Mouse (Mus musculus): ENCODE results near the gene Laptm5.

Gene Laptm5

DNA sequence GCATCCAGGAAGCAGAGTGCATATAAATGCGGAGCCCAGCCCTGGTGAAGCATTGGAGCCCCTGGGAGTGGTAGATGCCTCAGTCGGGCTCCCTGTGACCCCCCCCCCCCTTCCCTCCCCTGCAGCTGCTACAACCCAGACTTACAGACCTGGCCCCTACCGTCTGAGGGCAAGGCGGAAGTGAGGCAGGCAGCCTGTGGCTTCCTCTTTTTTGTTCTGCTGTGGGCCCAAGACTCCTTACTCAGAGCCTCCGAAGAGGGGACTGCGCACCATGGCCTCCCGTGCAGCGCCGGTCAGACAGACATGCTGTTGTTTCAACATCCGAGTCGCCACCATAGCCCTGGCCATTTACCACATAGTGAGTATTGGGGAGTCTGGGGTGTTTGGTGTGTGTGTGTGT lies at the start of gene Laptm5:
Gene Laptm5, plus strand, starts transcription at position 49 of the 400 bp plus-strand sequence.
- DNase-seq (ENCODE audit: low spot score) = peak; percentile 54

DNA sequence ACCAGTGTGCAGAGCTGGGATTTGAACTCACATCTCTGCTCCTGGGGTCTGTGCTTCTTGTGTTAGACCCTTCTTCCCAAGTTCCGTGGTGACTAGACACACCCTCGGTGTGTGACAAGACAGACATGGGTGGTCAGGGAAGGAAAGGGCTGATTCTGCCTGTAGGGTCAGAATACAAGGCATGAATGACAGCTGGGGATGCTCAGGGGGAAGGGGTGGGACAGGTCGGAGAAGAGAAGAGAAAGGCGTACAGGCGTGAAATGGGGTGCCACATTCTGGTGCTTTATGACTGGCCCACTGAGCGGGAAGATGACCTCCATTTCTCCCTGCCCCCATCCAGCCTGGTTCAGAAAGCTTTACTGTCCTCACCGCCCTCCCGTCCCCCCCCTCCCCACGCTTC lies 47.5 kb upstream of the Laptm5 start:
- no peak for DNase-seq (ENCODE audit: low spot score)

DNA sequence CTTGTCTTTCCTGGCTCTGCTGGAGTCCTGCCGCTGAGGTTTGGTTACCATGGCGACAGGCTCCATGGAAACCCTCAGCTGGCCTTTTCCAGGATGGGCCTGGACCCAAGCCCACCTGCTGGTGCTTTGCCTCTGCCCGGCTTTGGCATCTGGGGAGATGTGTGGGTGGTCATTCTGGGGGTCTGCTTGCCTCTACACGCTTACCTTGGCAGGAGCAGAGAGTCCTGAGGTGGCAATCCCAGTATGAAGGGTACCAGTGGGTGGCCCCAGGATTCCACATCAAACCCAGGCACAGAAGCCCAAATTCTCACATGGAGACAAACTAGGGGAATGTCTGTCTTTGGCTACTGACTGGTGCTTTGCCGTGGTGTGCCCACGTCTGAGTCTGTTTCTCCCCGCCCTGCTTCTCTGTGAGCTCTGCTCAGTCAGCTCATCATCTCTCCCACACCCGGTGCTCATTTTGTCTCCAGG lies 47.0 kb upstream of the Laptm5 start:
- DNase-seq (ENCODE audit: low spot score) = no peak

DNA sequence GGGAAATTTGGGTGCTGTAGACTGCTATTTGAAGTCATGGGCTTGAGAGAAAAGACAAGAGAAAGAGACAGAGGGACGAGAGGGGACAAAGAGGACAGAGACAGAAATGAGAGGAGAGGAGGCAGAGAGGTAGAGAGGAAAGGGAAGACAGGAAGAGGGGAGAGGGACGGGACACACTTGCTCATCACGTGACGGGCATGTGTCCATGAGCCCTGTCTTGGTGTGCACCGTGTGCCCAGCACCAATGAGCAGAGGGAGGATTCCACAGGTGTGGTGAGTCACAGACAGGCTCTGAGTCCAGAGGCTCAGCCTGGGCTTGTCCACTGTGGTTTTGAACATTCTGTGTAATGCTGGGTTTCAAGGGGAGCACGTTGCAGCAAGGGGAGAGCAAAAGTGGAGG lies 45.0 kb upstream of the Laptm5 start:
- no peak for DNase-seq (ENCODE audit: low spot score)

DNA sequence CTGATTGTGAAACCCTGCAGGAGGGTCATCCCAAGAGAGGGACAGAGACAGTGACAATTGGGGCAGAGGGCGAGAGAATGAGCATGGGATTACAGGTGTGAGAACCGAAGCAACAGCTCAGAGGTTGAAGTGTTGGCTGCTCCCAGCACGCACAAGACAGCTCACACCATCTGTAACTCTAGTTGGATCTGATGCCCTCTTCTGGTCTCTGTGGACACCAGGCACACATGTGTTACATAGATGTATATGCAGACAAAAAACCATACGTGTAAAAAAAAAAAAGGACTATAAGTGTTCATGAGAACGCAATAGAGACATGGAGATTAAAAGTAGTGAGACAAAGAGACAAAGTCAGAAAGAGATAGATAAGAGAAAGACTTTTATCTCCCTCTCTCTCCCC lies 44.1 kb upstream of the Laptm5 start:
- DNase-seq (ENCODE audit: low spot score) = no peak

DNA sequence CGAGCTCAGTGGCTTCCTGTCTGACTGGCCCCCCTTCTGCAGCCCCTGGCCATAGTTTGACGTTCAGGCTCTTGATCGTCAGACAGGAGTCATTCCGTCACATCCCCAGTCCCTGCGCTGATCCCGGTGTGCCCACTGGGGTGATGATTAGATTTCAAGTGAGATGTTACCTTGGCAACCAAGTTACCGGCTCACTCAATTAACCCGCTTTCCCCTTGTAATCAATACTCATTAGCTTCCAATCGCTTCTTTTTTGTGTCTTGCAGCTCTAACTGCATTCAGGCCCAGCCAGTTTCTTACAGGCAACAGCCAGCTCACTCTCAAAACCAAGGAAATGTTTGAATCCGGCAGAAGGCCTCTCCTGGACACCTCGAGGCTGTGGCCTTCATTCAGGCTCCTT lies 40.5 kb upstream of the Laptm5 start:
- no peak for DNase-seq (ENCODE audit: low spot score)

DNA sequence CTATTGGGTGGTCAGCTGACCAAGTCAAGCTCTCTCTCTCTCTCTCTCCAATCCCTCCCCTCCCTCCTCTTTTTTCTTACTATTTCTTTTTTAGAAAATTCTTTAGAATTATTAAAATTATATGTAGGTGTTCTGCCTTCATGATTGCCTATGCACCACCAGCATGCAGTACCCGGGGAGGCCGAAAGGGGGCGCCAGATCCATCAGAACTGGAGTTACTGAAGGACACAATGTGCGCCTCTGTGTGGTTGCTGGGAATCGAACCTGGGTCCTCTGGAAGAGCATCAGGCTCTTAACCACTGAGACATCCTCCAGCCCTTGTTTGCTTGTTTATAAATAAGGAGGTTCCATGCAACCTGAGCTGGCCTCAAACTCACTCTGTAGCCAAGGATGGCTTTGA lies 39.5 kb upstream of the Laptm5 start:
- no peak for DNase-seq (ENCODE audit: low spot score)

DNA sequence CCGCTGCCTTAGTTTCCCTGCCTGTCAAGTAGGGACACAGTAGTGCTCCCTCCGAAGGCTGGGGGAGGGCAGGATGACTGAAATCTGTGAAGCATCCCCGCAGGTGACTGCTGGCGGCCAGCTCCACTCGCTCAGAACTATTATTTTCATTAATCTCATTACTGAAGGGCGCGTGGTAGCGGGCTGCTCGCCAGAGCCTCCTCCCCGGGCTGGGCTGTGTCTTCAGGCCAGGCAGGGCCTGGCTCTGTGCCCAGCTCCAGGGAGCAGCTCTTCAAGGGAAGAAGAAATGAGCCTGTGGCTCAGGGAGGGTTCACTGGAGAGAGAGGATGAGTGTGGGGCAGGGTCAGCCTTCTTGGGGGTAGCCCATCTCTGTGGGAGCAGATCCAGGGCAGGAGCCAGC lies 38.3 kb upstream of the Laptm5 start:
- no peak for DNase-seq (ENCODE audit: low spot score)

DNA sequence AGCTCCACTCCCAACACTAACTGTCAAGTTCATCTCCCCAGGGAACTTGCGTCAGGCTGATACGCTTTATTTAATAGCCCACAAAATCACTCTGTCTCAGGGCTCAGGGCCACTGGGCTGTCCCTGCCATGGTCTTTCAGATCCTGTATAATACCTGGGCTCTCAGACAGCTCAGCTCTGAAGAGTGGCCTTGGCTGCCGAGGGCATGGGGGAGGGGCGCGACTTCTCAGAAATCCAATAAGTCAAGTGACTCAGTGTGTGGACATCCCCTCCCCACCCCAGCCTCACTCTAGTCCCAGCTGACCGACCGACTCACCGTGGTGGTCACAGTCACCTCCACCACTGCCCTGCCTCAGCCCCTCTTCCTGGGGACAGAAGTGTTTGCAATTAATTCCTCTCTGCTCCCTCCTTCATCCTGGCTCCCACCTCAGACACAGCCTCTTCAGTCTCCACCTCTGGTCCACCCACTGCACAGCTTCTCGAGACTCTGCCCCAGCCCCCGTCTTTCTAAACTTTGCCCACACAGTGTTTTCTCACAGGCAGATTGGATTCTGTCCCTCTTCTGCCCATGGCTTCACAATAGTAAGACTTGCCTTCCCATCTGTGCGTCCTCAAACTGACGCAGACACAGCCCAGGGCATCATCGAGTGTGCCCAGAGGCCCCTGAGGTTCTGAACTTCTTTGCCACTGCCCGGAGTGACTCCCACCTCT lies 36.8 kb upstream of the Laptm5 start:
- DNase-seq (ENCODE audit: low spot score) = no peak

DNA sequence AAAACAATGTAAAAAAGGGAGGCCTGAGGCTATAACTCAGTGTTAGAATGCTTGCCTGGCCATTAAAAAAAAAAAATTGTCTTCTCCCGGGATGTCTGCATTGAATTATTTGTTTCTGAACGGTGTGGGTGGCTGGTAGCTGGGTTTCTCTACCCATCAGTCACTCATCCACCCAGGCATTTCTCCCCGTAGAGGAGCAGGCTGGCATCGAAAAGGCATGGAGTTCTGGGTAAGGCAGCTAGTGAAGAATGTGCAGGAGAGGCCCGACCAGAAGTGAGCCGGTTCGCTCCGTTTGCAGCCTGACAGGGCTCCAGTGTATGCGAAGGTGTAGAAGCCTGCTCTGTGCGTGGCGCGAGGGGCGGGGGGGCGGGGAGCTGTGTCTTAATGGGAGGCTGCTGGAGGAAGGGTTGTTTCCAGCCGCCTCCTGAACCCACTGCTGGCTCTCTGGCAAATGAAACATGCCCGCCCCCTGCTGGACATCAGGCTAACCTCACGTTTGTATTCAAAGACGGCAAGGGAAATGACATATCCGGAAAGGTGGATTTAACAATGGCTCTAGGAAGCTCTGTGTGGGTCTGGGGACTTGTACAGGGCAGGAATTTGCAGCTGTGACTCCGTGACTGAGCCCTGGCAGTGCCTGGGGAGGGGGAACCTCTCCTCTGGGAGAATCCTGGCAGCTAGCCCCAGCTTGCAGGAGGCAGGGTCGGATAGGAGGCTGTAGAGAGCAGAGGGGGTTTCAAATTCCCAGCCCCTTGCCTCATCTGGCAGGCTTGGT lies 34.5 kb upstream of the Laptm5 start:
- DNase-seq (ENCODE audit: low spot score) = peak; percentile 51

DNA sequence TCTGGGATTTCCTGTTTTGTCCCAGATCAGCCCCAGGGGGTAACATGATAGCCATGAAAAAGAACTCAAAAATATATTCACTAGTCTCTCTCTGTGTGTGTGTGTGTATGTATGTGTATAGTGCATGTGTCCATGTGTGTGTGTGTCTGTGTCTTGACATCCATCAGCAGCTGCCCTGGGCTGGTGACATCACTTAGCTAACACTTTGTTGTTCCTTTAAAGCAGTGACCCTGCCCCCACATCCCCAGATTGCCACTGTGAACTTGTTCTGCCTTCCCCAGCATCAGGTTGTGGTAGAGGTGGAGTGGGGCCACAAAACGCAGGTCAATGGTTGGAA lies 33.9 kb upstream of the Laptm5 start:
- no peak for DNase-seq (ENCODE audit: low spot score)

DNA sequence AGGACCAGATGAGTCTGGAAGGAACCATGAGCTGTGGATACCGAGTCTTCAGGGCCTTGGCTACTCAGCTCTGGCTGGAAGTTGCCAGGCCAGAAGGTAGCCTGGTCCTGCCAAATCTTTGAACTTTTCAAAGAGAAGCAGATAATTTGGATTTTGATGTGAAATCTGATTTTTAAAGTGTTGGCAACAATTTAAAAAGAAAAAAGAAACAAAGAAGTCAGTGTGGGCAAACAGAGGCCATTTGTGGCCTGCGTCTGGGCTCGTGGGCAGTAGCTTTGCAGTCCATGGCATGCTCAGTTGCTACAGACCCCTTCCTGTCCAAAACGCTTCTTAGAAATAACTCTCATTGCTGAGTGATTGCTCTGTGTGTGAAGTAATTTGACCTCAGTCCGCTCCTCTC lies 31.6 kb upstream of the Laptm5 start:
- no peak for DNase-seq (ENCODE audit: low spot score)

DNA sequence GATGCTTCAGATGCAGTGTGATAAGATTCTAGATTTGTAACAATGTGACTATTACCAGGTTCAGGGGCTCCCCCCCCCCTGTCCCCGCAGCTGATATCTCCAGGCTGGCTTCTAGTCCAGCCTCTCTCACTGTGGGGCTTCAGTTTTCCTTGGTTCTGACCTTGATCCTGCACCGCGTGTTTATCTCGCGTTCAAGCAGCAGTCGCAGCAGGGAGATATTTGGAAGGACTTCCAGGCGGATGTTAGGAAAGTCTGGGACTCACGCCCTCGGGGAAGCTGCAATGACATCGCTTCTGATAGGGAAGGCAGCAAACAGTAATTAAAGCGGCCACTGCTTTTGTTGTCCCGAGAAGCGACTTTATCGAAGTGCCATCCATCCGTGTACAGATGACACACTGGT lies 30.2 kb upstream of the Laptm5 start:
- DNase-seq (ENCODE audit: low spot score) = no peak

DNA sequence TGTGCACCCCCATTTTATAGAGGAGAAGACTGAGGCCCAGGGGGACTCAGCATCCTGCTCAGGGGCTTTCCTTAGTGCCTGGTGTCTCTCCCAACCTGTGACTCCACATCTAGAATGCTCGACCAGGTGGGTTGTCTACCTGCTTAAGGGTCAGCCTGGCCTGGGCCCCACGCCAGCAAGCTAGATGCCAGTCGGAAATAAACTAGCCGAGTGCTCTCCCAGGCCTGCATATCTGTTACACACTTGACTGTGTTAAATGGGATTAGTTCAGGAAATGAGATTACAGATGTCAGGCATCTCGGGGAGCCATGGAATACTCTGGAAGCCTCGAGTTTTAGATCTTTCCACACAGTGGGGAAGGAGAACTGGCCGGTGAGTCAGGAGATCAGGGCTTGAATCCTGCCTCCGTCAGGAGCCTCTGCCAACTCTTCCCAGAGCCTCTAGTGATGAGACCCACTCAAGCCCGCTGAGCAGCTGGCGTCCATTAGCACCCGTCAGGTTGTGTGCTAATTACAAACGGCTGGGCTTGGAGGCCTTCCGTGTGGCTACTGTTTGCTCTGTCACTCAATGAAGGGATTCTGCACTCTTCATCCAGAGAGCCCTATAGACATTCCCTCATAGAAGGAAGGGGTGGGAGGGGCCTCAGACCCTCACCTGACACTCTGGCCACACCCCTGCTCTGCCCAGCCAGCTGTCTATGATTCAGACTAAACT lies 28.9 kb upstream of the Laptm5 start:
- DNase-seq (ENCODE audit: low spot score) = no peak

DNA sequence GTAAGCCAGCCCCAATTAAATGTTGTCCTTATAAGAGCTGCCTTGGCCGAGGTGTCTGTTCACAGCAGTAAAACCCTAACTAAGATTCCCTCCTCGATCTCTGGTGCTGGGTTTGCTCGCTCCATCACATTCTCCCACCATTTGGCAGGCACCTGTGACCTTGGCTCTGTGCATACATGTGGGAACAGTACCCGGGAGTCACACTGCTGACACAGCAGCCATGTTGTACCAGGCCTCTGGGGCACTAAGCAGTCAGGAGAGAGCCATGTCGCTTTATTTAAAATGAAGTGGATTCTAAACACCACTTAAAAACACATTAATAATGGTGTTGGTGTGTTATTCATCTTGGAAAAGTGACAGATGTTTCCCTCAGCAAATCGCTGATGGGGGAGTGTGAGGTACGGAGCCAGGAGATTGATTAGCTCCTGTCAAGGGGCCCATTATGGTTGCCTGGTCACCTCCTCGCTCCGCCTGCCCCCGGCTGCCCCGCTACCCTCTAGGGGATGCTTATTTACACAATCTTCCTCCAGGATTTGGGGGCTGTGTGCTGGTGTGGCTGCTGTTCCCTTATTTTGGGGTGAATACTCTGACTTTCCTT lies 25.7 kb upstream of the Laptm5 start:
- no peak for DNase-seq (ENCODE audit: low spot score)

DNA sequence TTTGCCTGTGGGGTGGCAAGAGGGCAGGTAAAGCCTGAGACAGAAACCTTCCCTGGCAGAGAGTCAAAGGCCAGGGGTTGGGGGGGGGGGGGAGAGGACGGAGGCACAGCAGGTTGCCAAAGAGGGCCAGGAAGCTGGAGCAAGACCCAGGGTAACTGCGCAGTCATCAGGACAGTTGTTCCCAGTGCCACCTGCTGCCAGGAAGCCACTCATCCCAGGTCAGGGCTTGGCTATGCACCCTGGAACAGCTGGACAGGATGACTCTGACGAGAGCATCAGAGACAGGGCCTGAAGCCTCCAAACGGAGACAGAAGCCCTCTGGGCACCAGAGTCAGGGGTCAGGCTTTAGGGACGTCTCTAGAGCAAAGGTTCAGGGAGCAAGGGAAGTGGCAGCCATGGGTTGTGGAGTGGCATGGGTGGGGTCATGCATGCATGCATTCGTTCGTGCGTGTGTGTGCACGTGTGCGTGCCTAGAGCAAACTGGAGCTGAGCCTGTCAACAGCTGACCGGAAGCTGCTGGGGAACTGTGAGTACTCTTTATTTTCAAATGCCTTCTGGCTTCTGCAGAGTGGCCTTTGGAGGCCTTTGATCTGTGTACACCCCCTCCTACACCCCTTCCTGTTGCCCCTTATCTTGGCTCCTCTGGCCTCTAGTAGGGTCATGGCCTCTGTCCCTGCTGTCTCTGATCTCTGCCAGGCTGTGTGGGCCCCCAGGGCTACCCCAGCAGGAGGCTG lies 23.0 kb upstream of the Laptm5 start:
- DNase-seq (ENCODE audit: low spot score) = no peak

DNA sequence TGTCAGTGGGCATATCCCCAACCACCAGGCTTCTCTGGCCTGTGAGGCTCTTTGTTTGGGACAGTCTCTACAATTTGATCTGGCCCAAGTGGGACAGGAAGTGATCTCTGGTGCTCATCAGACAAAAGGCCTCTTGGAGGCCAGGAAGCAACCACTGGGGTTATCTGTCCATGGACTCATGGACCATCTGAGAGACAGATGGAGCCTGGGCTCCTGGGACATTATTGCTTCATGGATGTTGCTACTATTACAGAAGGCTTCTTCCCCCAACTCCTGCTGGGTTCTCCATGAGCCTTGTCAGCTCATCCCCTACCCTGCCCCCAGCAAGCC lies 22.4 kb upstream of the Laptm5 start:
- no peak for DNase-seq (ENCODE audit: low spot score)

DNA sequence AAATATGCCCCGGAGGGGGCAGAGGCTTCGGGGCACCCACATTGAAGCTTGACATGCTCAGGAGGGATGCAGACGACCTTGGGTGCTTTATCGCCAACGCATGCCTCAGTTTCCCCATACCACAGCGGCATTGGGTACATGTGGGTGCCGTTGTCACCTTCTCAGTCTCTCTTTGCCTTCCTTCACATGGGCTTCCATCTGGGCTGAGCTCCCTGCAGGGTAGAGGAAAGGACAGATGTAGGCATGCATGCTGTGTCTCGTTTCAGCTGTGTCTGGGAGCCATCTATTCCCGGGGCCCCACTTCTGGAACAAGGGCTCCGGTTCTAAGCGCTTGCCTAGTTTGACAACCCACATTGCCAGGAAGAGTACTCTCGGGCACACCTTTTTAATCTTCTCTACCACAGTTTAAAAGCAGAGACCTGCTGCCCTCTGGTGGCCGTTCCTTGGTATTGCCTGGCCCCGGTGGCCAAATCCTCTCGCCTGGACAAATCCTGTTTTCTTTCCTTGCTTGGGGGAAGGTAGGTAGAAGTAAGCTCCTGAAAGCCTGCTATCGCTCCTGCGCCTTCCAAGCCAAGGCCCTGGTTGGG lies 20.8 kb upstream of the Laptm5 start:
- DNase-seq (ENCODE audit: low spot score) = peak; percentile 41

DNA sequence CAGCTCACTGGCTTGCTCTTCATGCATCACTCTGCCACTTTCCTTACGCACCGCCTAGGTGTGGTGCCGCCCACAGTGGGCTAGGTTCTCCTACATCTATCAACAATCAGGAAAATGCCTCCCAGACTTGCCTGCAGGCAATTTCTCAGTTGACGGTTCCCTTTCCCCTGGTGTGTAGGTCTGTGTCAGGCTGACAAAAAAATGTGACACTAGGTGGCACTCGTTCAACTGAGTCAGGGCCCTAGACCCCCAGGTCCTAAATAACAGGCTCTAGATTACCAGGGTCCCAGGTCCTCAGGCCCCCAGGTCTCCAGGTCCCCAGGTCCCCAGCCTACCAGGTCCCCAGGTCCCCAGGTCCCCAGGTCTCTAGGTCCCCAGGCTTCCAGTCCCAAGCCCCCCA lies 19.2 kb upstream of the Laptm5 start:
- DNase-seq (ENCODE audit: low spot score) = no peak

DNA sequence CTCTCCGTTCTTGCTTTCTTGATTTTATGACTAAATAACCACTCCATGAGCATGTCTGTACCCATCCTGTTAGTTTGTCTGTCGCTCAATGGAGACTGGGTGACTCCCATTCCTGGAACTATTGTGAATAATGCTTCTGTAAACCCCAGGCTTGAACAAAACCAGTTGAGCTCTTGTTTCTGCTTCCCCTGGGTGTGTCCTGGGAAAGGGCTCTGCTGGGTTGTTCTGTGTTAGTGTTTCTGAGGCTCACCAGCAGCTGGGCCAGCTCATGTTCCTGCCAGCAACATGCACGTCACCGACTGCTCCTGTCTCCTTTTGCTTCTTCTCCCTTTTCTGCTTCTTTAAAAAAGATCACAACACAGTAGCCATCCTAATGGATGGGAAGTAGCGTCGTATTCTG lies 17.2 kb upstream of the Laptm5 start:
- DNase-seq (ENCODE audit: low spot score) = no peak

DNA sequence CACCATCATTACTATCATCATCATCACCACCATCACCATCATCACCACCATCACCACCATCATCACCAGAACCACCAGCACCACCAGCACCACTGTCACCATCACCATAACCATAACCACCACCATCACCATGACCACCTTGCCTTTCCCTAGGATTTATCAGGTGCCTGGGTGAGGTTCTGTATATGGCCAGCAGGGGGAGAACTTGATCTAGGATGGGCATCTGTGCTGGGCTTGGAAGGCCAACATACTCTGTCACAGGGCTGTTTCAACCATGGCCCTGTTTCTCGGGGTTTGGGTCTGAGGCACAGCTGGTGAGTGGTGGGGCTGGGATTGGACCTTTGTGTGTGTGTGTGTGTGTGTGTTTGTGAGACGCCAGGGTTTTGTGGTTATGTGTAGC lies 16.6 kb upstream of the Laptm5 start:
- peak; percentile 44 for DNase-seq (ENCODE audit: low spot score)

DNA sequence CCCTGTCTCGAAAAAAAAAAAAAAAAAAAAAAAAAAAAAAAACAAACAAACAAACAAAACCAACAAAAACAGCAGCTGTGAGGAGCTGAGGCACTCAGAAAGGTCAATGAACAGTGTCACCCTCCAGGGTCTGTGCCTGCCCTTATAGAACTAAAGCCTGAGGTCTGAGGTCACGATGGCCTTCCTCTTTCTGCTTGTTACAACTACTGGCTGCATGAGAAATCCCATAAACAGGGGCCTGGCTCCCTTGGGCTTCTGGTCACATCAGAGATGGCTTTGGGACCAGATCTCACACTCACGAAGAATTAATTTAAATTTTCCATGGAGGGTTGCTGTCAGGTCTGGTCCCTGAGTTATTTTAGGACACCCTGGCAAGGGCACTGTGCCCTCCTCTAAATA lies 13.5 kb upstream of the Laptm5 start:
- DNase-seq (ENCODE audit: low spot score) = no peak
